Mouse (Mus musculus): ENCODE data around the gene Arfip2.
A peak's percentile ranks its signal among the peaks of the same experiment; 100 is the strongest.

The Arfip2 gene

DNA sequence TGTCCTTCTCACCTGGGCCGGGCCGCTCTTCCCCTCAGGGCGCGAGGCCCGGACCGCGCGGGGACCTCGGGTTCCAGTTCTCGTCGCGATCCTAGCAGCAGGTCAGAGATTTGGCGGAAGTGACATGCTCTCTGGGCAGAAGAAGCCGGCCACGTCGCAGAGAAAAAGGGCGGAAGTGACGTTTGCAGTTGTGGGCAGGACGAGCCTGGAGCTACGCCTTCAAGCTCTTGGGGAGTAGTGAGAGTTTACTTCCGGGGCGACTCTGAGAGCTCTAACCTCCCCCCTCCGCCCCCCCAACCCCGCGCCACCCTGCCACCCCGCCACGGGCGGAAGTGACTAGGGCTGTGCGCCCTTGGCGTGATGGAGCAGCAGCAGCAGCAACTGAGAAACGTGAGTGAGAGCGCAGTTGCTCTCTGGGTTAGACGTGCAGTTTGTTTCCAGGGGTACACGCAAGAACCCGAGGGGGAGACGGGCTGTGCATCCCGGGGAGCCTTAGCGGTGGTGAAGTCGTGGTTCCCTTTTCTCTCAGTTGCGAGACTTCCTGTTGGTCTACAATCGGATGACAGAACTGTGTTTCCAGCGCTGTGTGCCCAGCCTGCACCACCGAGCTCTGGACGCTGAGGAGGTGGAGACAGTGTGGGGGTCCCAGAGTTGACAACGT, at the start of gene Arfip2, which contains the start of gene Gm45799:
TSS of gene Arfip2 (minus strand) at position 184 of the 661 bp plus-strand sequence.
TSS of gene Gm45799 (plus strand) at position 320 of the 661 bp plus-strand sequence.
- DNase-seq (ENCODE audit: extremely low spot score, low read depth, low spot score): peak; percentile 87

- DNase-seq (ENCODE audit: extremely low spot score, low read depth, low spot score): no peak
These were observed 45.5 kb upstream of the Arfip2 start for GRCm38 (mm10) chr7:105685541-105686197.

- DNase-seq (ENCODE audit: extremely low spot score, low read depth, low spot score): no peak
These were observed 10.6 kb upstream of the Arfip2 start, which contains the start of gene Dnhd1 for GRCm38 (mm10) chr7:105650639-105651435. Gene Dnhd1, plus strand, starts transcription at chr7:105650827.

DNA sequence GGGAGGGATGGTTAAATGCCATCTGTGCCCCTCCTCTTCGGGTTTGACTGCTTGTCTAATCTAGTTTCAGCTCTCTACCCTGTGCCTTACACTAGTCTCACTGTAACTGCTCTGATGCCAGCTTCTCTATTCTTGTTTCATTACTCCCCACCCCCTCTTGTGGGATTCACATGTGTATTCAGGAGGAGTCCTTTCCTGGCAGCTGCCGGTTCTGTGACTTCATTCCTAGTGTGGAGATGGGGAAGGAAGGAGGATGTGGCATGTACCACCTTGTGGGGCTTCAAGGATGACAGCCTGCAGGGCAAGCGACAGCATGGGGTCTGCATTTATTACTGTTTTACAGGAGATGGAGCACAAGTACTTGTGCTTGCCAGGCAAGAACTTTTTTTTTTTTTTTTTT, 1.7 kb upstream of the Arfip2 start:
- no peak for DNase-seq (ENCODE audit: extremely low spot score, low read depth, low spot score)

GRCm38 (mm10) chr7:105640894-105641255, 659 bp upstream of the Arfip2 start:
- no peak for DNase-seq (ENCODE audit: extremely low spot score, low read depth, low spot score)

- no peak for DNase-seq (ENCODE audit: extremely low spot score, low read depth, low spot score)
These were observed 460 bp downstream of the Arfip2 start, which contains the start of gene Timm10b for GRCm38 (mm10) chr7:105639756-105640155. Gene Timm10b, plus strand, starts transcription at chr7:105640056.

DNA sequence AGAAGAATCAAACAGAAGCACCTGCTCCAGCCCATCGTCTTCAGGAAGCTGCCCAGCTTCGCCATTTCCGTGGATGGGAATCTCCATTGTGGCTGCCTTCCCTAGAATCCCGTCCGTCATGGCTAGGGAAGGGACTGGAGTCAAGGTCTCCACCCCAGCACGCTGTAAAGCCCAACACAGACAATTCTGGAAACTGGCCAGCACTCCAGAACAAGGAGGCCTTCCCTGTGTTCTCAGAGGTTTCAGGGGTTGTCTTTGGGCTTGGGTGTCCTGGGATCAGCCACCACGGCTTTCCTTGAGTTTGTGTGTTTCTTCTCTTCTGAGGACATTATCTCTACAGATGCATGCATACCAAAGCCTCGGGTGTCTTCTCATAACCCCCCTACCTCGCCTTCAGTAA, 912 bp downstream of the Arfip2 start:
- no peak for DNase-seq (ENCODE audit: extremely low spot score, low read depth, low spot score)

GRCm38 (mm10) chr7:105638776-105639175, 1.4 kb downstream of the Arfip2 start:
- no peak for DNase-seq (ENCODE audit: extremely low spot score, low read depth, low spot score)

DNA sequence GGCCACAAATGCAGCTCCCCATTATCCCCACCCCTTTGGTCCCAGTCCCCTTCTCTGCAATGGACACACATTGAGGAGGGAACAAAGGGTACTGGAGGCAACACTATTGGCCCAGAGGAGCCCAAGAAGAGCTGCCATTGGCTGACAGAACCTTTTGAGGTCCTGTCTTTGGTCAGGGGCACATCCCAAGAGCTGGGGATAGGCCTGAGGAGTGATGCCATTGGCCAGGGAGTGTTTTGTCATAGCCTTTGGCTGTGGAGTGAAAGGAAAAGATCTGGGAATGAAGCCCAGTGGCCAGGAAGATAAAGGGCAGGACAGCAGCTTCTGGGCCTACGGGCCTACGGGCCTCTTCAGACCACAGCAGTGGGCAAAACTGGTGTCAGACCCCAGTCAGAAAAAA, 4.5 kb downstream of the Arfip2 start:
- DNase-seq (ENCODE audit: extremely low spot score, low read depth, low spot score): no peak

- DNase-seq (ENCODE audit: extremely low spot score, low read depth, low spot score): no peak
These were observed 5.8 kb downstream of the Arfip2 start for GRCm38 (mm10) chr7:105634272-105634920.

GRCm38 (mm10) chr7:105633801-105634135, 6.4 kb downstream of the Arfip2 start:
- no peak for DNase-seq (ENCODE audit: extremely low spot score, low read depth, low spot score)

GRCm38 (mm10) chr7:105633127-105633800, 7.0 kb downstream of the Arfip2 start, which contains the start of gene Trim3:
Gene Trim3, minus strand, starts transcription at chr7:105633571.
- no peak for DNase-seq (ENCODE audit: extremely low spot score, low read depth, low spot score)

DNA sequence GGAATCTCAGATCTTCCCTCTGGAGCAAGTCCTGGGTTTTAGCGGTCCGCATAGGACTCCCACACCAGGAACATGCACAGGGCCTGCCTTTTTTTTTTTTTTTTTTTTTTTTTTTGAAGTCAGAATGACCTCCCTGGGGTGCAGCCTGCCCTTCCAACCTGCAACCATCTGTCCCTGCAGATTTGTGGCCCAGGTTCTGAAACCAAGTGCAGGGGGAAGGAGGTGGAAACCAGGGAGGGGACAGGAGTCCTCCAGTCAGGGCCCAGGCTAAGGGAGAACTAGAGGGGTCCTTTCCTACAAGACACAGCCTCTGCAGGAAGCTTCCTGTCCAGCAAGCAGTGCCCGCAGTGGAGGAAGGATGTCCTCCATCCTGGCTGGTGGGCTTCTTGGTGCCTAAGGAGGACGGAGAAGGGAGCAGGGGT, 7.7 kb downstream of the Arfip2 start:
- DNase-seq (ENCODE audit: extremely low spot score, low read depth, low spot score): no peak

- no peak for DNase-seq (ENCODE audit: extremely low spot score, low read depth, low spot score)
These were observed 11.6 kb downstream of the Arfip2 start for GRCm38 (mm10) chr7:105628633-105629032.

DNA sequence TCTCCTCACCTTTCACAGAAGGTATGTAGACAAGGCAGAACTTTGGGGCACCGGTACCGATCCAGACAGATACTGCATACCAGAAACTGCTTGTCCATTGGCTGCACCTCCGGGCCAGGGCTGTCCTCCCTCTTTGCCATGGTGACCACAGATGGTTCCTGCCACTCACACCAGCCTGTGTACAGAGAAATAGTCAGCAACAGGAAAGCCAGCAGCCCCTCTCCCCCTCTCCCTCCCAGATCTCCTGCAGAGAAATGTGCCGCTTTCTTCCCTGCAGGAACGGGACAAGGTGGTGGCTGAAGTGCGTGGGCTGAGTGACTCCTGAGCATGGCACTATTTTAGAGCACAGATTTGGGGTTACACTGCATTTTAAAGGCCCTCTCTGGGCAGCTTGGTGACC, 14.8 kb downstream of the Arfip2 start:
- DNase-seq (ENCODE audit: extremely low spot score, low read depth, low spot score): no peak

- no peak for DNase-seq (ENCODE audit: extremely low spot score, low read depth, low spot score)
These were observed 18.4 kb downstream of the Arfip2 start for GRCm38 (mm10) chr7:105621646-105622292.

- DNase-seq (ENCODE audit: extremely low spot score, low read depth, low spot score): no peak
These were observed 19.2 kb downstream of the Arfip2 start for GRCm38 (mm10) chr7:105621053-105621452.

DNA sequence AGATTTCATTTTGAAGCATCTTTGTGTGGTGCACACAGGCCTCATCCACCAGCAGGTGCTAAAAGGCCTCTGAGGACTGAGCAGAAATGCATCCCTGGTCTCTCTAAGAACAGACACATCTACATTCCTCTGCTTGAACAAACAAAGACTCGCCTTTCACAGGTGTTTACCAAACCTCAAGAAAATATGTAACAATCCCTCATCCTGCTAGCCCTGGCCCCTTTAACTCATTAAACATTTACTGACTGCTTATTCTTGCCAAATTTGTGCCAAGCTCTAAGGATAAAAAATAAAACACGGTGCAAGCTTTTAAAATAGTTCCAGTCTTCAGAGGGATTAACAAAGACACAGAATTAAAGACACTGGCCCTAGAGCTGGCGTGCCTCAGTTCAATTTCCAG, 20.5 kb downstream of the Arfip2 start:
- DNase-seq (ENCODE audit: extremely low spot score, low read depth, low spot score): no peak

GRCm38 (mm10) chr7:105617810-105618209, 22.4 kb downstream of the Arfip2 start:
- DNase-seq (ENCODE audit: extremely low spot score, low read depth, low spot score): no peak

- no peak for DNase-seq (ENCODE audit: extremely low spot score, low read depth, low spot score)
These were observed 23.7 kb downstream of the Arfip2 start for GRCm38 (mm10) chr7:105616561-105616960.
